Comparison of ENCODE assay signal across 9 mouse cellular contexts in genomic region chr7:29126173-29126915, GRCm38 (mm10). TPM values are rescaled to one million over a fixed set of nuclear protein-coding genes. Genes with fewer than 3 reads are reported as not detected.
A peak's percentile ranks its signal among the peaks of the same experiment; 100 is the strongest.
DNase-seq lines count a peak whose midpoint lies in the region; ATAC-seq and TF ChIP-seq lines count a peak whose summit lies in the region.
"Had no signal": no experiment of that assay in that cellular context is flagged by ENCODE, and none has a peak within 500 bp of the region (broad histone marks: within the 10 kb centered on the region; RNA-seq: fewer than 3 reads in every experiment).

No protein-coding gene starts in this region.

- no peaks in the 10 kb centered on the region; the same call in 1 of the 2 replicates for H3K4me1 ChIP-seq in hindbrain, postnatal 0 days (ENCODE audit: insufficient read depth, low read length)
- peaks cover 4% of the 10 kb centered on the region; the same call in 1 of the 2 replicates for H3K4me1 ChIP-seq in hindbrain, embryonic 14.5 days (replicated peaks; ENCODE audit: control insufficient read depth, insufficient read depth, low read length)
- H3K4me1 ChIP-seq in E14TG2a.4 (replicated peaks; ENCODE audit: low read depth, low read length), result peaks cover 56% of the 10 kb centered on the region

- intact Hi-C loops in gastrocnemius, postnatal 36 days (cut with DNase I), result loop anchor here (5.0 kb wide), 2 partner anchors 121 to 176 kb away; partner anchors contain the start of genes 2200002D01Rik and Dpf1
- intact Hi-C loops in left cerebral cortex, adult 2 months (cut with DNase I), result loop anchor here (5.0 kb wide), 1 partner anchor 176 kb away; the partner anchor contains the start of gene Dpf1

- no peak for DNase-seq in hindbrain, postnatal 0 days (ENCODE audit: low spot score)
- no peak for DNase-seq in hindbrain, embryonic 14.5 days (ENCODE audit: low spot score)
- peak; percentile 22 for DNase-seq in c-Kit-negative CD71-positive TER-119-positive erythroid progenitor cells, embryonic 14.5 days (ENCODE audit: low read depth, low spot score)
- peak; percentile 47 to 53 for DNase-seq in gastrocnemius, postnatal 36 days
- DNase-seq in left cerebral cortex, adult 2 months (ENCODE audit: extremely low spot score in 1 of 2, low spot score in 2 of 2), result peak; percentile 32 to 41
- peak; percentile 75 for DNase-seq in mesoderm, embryonic 11.5 days (ENCODE audit: low read depth, low spot score)
- peak; percentile 86 for DNase-seq in thymus, postnatal 0 days (ENCODE audit: low spot score)

- no peaks in the 10 kb centered on the region for H3K27me3 ChIP-seq in hindbrain, postnatal 0 days (ENCODE audit: insufficient read depth, low read length)
- H3K27me3 ChIP-seq in hindbrain, embryonic 14.5 days (ENCODE audit: control insufficient read depth, insufficient read depth, low read length), result peaks cover 6% of the 10 kb centered on the region; the same call in 1 of the 2 replicates
- H3K27me3 ChIP-seq in E14TG2a.4 (ENCODE audit: insufficient read depth, low read length), result peaks cover 8% of the 10 kb centered on the region; the same call in 1 of the 2 replicates
- H3K27me3 ChIP-seq: embryonic facial prominence, embryonic 15.5 days had no signal

- no peak for ATAC-seq in hindbrain, postnatal 0 days
- ATAC-seq in hindbrain, embryonic 14.5 days (ENCODE audit: low FRiP score), result no peak

- H3K4me2 ChIP-seq in hindbrain, postnatal 0 days (ENCODE audit: low read depth, low read length), result no peak overlapping the region
- no peak overlapping the region for H3K4me2 ChIP-seq in hindbrain, embryonic 14.5 days (replicated peaks)
- H3K4me2 ChIP-seq: embryonic facial prominence, embryonic 15.5 days had no signal

- WGBS in hindbrain, postnatal 0 days, result 33% methylated on average over 7 of the region's 7 CpGs
- 43% methylated on average over 7 of the region's 7 CpGs for WGBS in hindbrain, embryonic 14.5 days

- TF ChIP-seq CTCF in hindbrain, postnatal 0 days (IDR thresholded peaks at IDR 0.05; ENCODE audit: low read depth), result peak; percentile 56
- TF ChIP-seq CTCF in E14TG2a.4 (conservative IDR thresholded peaks at IDR 0.05; ENCODE audit: low read length), result peak; percentile 99
- peak; percentile 67 for TF ChIP-seq CTCF in left cerebral cortex, adult 2 months (IDR thresholded peaks at IDR 0.05)

- H3K9ac ChIP-seq in hindbrain, postnatal 0 days (replicated peaks; ENCODE audit: low read length), result no peak overlapping the region
- no peak overlapping the region for H3K9ac ChIP-seq in hindbrain, embryonic 14.5 days
- H3K9ac ChIP-seq: embryonic facial prominence, embryonic 15.5 days had no signal

- no peak overlapping the region for H3K4me3 ChIP-seq in hindbrain, postnatal 0 days (ENCODE audit: low read length)
- no peak overlapping the region for H3K4me3 ChIP-seq in hindbrain, embryonic 14.5 days (replicated peaks; ENCODE audit: low read length)
- H3K4me3 ChIP-seq in E14TG2a.4 (replicated peaks; ENCODE audit: low read length), result no peak overlapping the region
- no peak overlapping the region for H3K4me3 ChIP-seq in left cerebral cortex, adult 2 months
- H3K4me3 ChIP-seq: embryonic facial prominence, embryonic 15.5 days had no signal

- no peaks in the 10 kb centered on the region for H3K9me3 ChIP-seq in hindbrain, postnatal 0 days (ENCODE audit: low read length)
- no peaks in the 10 kb centered on the region for H3K9me3 ChIP-seq in hindbrain, embryonic 14.5 days (ENCODE audit: control insufficient read depth, low read length)
- H3K9me3 ChIP-seq in E14TG2a.4 (ENCODE audit: low read length), result no peaks in the 10 kb centered on the region
- H3K9me3 ChIP-seq: embryonic facial prominence, embryonic 15.5 days had no signal

- no peak overlapping the region for H3K27ac ChIP-seq in hindbrain, postnatal 0 days
- no peak overlapping the region for H3K27ac ChIP-seq in hindbrain, embryonic 14.5 days
- no peak overlapping the region for H3K27ac ChIP-seq in left cerebral cortex, adult 2 months
- H3K27ac ChIP-seq: embryonic facial prominence, embryonic 15.5 days had no signal

- H3K36me3 ChIP-seq in hindbrain, postnatal 0 days (ENCODE audit: insufficient read depth, low read length), result no peaks in the 10 kb centered on the region
- H3K36me3 ChIP-seq in hindbrain, embryonic 14.5 days (replicated peaks; ENCODE audit: control insufficient read depth, insufficient read depth), result no peaks in the 10 kb centered on the region
- H3K36me3 ChIP-seq in E14TG2a.4 (ENCODE audit: insufficient read depth, low read length), result no peaks in the 10 kb centered on the region
- H3K36me3 ChIP-seq: embryonic facial prominence, embryonic 15.5 days had no signal

RNA-seq across cellular contexts. Expression of gene Ryr1, which starts 1.4 kb away (rescaled TPM):
- 3.8 and 5.0 TPM in 2 replicates for total RNA-seq in hindbrain, postnatal 0 days (2014; rRNA removed)
- polyA plus RNA-seq in hindbrain, postnatal 0 days (2015; fragmentation: Nextera tagmentation; extraction: Ambion mirVana), result 11.4 and 12.5 TPM in 2 replicates
- 5.1 and 7.6 TPM in 2 replicates for polyA plus RNA-seq in hindbrain, embryonic 14.5 days (2014; fragmentation: Nextera tagmentation; extraction: Ambion mirVana)
- total RNA-seq in gastrocnemius, postnatal 36 days (2021), result 1,000 to 10,000 TPM; 1,495 to 1,823 TPM
- 10 to 100 TPM in 1 of 2 experiments, 1 to 10 TPM in 1; 7.7 to 10.5 TPM for total RNA-seq in left cerebral cortex, adult 2 months (2021)
- 0.16 and 0.19 TPM in 2 replicates for polyA plus RNA-seq in thymus, postnatal 0 days (2015; fragmentation: Nextera tagmentation; extraction: Ambion mirVana)

RNA-seq across cellular contexts. Expression of gene Rasgrp4, which starts 8.3 kb away (rescaled TPM):
- total RNA-seq in hindbrain, postnatal 0 days (2014; rRNA removed), result 2.9 and 3.3 TPM in 2 replicates
- polyA plus RNA-seq in hindbrain, postnatal 0 days (2015; fragmentation: Nextera tagmentation; extraction: Ambion mirVana), result 0.84 and 1.3 TPM in 2 replicates
- polyA plus RNA-seq in hindbrain, embryonic 14.5 days (2014; fragmentation: Nextera tagmentation; extraction: Ambion mirVana), result 0.91 and 1.1 TPM in 2 replicates
- total RNA-seq in gastrocnemius, postnatal 36 days (2021), result under 1 TPM; 0.54 to 0.77 TPM
- total RNA-seq in left cerebral cortex, adult 2 months (2021), result 1 to 10 TPM; 1.2 to 1.4 TPM
- 2.2 and 3.4 TPM in 2 replicates for polyA plus RNA-seq in thymus, postnatal 0 days (2015; fragmentation: Nextera tagmentation; extraction: Ambion mirVana)

RNA-seq across cellular contexts. Expression of gene Fam98c, which starts 29.7 kb away (rescaled TPM):
- 48.7 and 67.4 TPM in 2 replicates for total RNA-seq in hindbrain, postnatal 0 days (2014; rRNA removed)
- polyA plus RNA-seq in hindbrain, postnatal 0 days (2015; fragmentation: Nextera tagmentation; extraction: Ambion mirVana), result 51.8 and 54.3 TPM in 2 replicates
- 25.8 and 32.8 TPM in 2 replicates for polyA plus RNA-seq in hindbrain, embryonic 14.5 days (2014; fragmentation: Nextera tagmentation; extraction: Ambion mirVana)
- total RNA-seq in gastrocnemius, postnatal 36 days (2021), result 10 to 100 TPM; 10.7 to 11.7 TPM
- total RNA-seq in left cerebral cortex, adult 2 months (2021), result 10 to 100 TPM; 34.3 to 38.3 TPM
- polyA plus RNA-seq in thymus, postnatal 0 days (2015; fragmentation: Nextera tagmentation; extraction: Ambion mirVana), result 49.7 and 54.4 TPM in 2 replicates

RNA-seq across cellular contexts. Expression of gene Ggn, which starts 43.7 kb away (rescaled TPM):
- 0.73 and 0.75 TPM in 2 replicates for total RNA-seq in hindbrain, postnatal 0 days (2014; rRNA removed)
- polyA plus RNA-seq in hindbrain, postnatal 0 days (2015; fragmentation: Nextera tagmentation; extraction: Ambion mirVana), result 0.41 and 0.74 TPM in 2 replicates
- polyA plus RNA-seq in hindbrain, embryonic 14.5 days (2014; fragmentation: Nextera tagmentation; extraction: Ambion mirVana), result 0.36 and 1.0 TPM in 2 replicates
- total RNA-seq in gastrocnemius, postnatal 36 days (2021), result under 1 TPM; 0.25 to 0.26 TPM
- 1 to 10 TPM; 1.4 to 1.8 TPM for total RNA-seq in left cerebral cortex, adult 2 months (2021)
- 0.17 and 0.20 TPM in 2 replicates for polyA plus RNA-seq in thymus, postnatal 0 days (2015; fragmentation: Nextera tagmentation; extraction: Ambion mirVana)

RNA-seq across cellular contexts. Expression of gene Spred3, which starts 43.9 kb away (rescaled TPM):
- total RNA-seq in hindbrain, postnatal 0 days (2014; rRNA removed), result 27.4 and 30.8 TPM in 2 replicates
- 11.1 and 11.2 TPM in 2 replicates for polyA plus RNA-seq in hindbrain, postnatal 0 days (2015; fragmentation: Nextera tagmentation; extraction: Ambion mirVana)
- polyA plus RNA-seq in hindbrain, embryonic 14.5 days (2014; fragmentation: Nextera tagmentation; extraction: Ambion mirVana), result 10.3 and 10.5 TPM in 2 replicates
- total RNA-seq in gastrocnemius, postnatal 36 days (2021), result 1 to 10 TPM in 1 of 2 experiments, under 1 TPM in 1; 0.59 to 1.2 TPM
- 10 to 100 TPM; 56.0 to 59.3 TPM for total RNA-seq in left cerebral cortex, adult 2 months (2021)
- polyA plus RNA-seq in thymus, postnatal 0 days (2015; fragmentation: Nextera tagmentation; extraction: Ambion mirVana), result 0.23 and 1.4 TPM in 2 replicates

Comparison
In these comparisons a context has a peak if more than half of its experiments do, and no peak if none do; other contexts are left out.
1. DNase-seq: peak in c-Kit-negative CD71-positive TER-119-positive erythroid progenitor cells, embryonic 14.5 days (single experiment), gastrocnemius, postnatal 36 days (2 of 2), left cerebral cortex, adult 2 months (2 of 2), mesoderm, embryonic 11.5 days (single experiment) and thymus, postnatal 0 days (single experiment); none in hindbrain, postnatal 0 days (single experiment) and hindbrain, embryonic 14.5 days (single experiment).
2. RNA of gene Ryr1, which starts 1.4 kb away (total RNA-seq): 1,495 to 1,823 TPM in gastrocnemius, postnatal 36 days; 7.7 to 10.5 TPM in left cerebral cortex, adult 2 months and 3.8 to 5.0 TPM in hindbrain, postnatal 0 days; every median in the first group is over 100 times any median in the second.
3. Peak in every context shown above with its lines, with median percentiles within 50 percentile points of each other: CTCF ChIP-seq.